Mouse (Mus musculus) lung, adult 2 months (tissue): ENCODE measurements around the gene Arl1. TPM values are rescaled to one million over a fixed set of nuclear protein-coding genes. Genes with fewer than 3 reads are reported as not detected.

Experiments
- DNase-seq: peaks from one replicate; pipeline ENCODE4 v3.0.0; 2022
- H3K4me1 ChIP-seq: fragments of 200-500 bp; 2 replicates; pipeline ENCODE4 v1.6.1; 2011; ENCODE audit warnings: low read length; ENCODE audit not compliant: control insufficient read depth, insufficient read depth
- H3K4me3 ChIP-seq: fragments of 200-500 bp; replicated peaks from 2 replicates; pipeline ENCODE3; 2011; ENCODE audit warnings: low read depth, mild to moderate bottlenecking, control low read depth, low read length; ENCODE audit errors: extremely low read depth
- CTCF ChIP-seq: fragments of 200-500 bp; IDR thresholded peaks from 2 replicates; pipeline ENCODE4 v1.5.1; 2011; ENCODE audit warnings: mild to moderate bottlenecking, low read length, control low read depth; ENCODE audit not compliant: insufficient read depth
- POLR2A ChIP-seq: fragments of 200-500 bp; IDR thresholded peaks from 2 replicates; pipeline ENCODE4 v1.6.1; 2011; ENCODE audit warnings: low read depth, mild to moderate bottlenecking, control low read depth, low read length, borderline replicate concordance; ENCODE audit errors: extremely low read depth
- polyA plus RNA-seq: library from polyadenylated mRNA; depleted of rRNA; stranded (reverse); fragments of >200 nt; gene quantifications from 2 replicates; pipeline ENCODE4 v1.2.3, GENCODE M21; 2012; rRNA removed

Arl1 gene
- polyA plus RNA-seq, 1 experiment = 26.4 TPM

- TF ChIP-seq CTCF (no peak), POLR2A (no peak)
- DNase-seq = no peak
- no peak overlapping the region for H3K4me3 ChIP-seq
- H3K4me1 ChIP-seq = no peaks in the 10 kb centered on the region; the same call in 1 of the 2 replicates
Observed at GRCm38 (mm10) chr10:88793671-88794070, 63.0 kb downstream of the Arl1 start.

Other genes with a start within 250 kb of the Arl1 start
- 73.3 and 92.1 TPM in 2 replicates for gene Chpt1, start 226.8 kb upstream of the Arl1 start, polyA plus RNA-seq
- 18.2 TPM in 1 of 2 replicates, not detected in the other for gene Mybpc1, start 125.7 kb upstream of the Arl1 start, polyA plus RNA-seq
- 0.15 and 0.20 TPM in 2 replicates for gene Spic, start 45.8 kb upstream of the Arl1 start, polyA plus RNA-seq
- gene Utp20, start 95.9 kb downstream of the Arl1 start, polyA plus RNA-seq = 2.8 and 4.8 TPM in 2 replicates
- 0.17 and 0.52 TPM in 2 replicates for gene Slc5a8, start 155.1 kb downstream of the Arl1 start, polyA plus RNA-seq